Mouse (Mus musculus) ES-Bruce4 (cell line): Measurements from ENCODE around the gene Gm10295. TPM values are rescaled to one million over a fixed set of nuclear protein-coding genes. Genes with fewer than 3 reads are reported as not detected.

ENCODE experiments used
- H3K27ac ChIP-seq: 2 replicates; pipeline ENCODE4 v1.5.1; 2012; ENCODE audit warnings: low read length, inconsistent platforms; ENCODE audit not compliant: insufficient read depth
- H3K27me3 ChIP-seq: 2 replicates; pipeline ENCODE4 v1.6.1; 2012; ENCODE audit warnings: mild to moderate bottlenecking, low read length, inconsistent platforms; ENCODE audit not compliant: control insufficient read depth, poor library complexity, insufficient read depth, severe bottlenecking
- H3K36me3 ChIP-seq: 2 replicates; pipeline ENCODE4 v1.6.1; 2012; ENCODE audit warnings: inconsistent platforms, mild to moderate bottlenecking, low read length, moderate library complexity; ENCODE audit not compliant: control insufficient read depth, poor library complexity, insufficient read depth, severe bottlenecking
- H3K4me1 ChIP-seq: one replicate; pipeline ENCODE4 v1.8.1; 2011; ENCODE audit warnings: low read length; ENCODE audit not compliant: control insufficient read depth, insufficient read depth
- H3K4me3 ChIP-seq: 2 replicates; pipeline ENCODE4 v1.5.1; 2011; ENCODE audit warnings: low read depth, mild to moderate bottlenecking, low read length
- H3K9ac ChIP-seq: 2 replicates; pipeline ENCODE4 v1.6.1; 2012; ENCODE audit warnings: low read depth, mild to moderate bottlenecking, inconsistent platforms; ENCODE audit not compliant: poor library complexity, severe bottlenecking
- H3K9me3 ChIP-seq: replicated peaks from 2 replicates; pipeline ENCODE4 v1.6.1; 2012; ENCODE audit warnings: mild to moderate bottlenecking, low read length, inconsistent platforms; ENCODE audit not compliant: control insufficient read depth, poor library complexity, insufficient read depth, severe bottlenecking
- CTCF ChIP-seq: IDR thresholded peaks from one replicate; pipeline ENCODE4 v1.8.1; 2011; ENCODE audit warnings: low read depth, low read length
- EP300 ChIP-seq: IDR thresholded peaks from 2 replicates; pipeline ENCODE4 v1.6.1; 2011; ENCODE audit warnings: low read depth, low read length; ENCODE audit not compliant: insufficient read depth
- POLR2A ChIP-seq: IDR thresholded peaks from one replicate; pipeline ENCODE4 v1.8.1; 2011; ENCODE audit warnings: low read length; ENCODE audit not compliant: insufficient read depth
- polyA plus RNA-seq: library from polyadenylated mRNA; stranded (reverse); fragments of >200 nt; gene quantifications from 2 replicates; pipeline ENCODE4 v1.2.4, GENCODE M21; 2011; ENCODE audit warnings: low read depth; ENCODE audit not compliant: missing spikeins, insufficient read depth, insufficient read length

Gm10295 gene
- polyA plus RNA-seq, 1 experiment: not detected

GRCm38 (mm10) chr7:71379826-71380825 is 28.8 kb upstream of the Gm10295 start:
- H3K4me3 ChIP-seq: no peak overlapping the region
- H3K27ac ChIP-seq: no peak overlapping the region

GRCm38 (mm10) chr7:71378812-71379760 is 27.8 kb upstream of the Gm10295 start:
- H3K9ac ChIP-seq: no peak overlapping the region
- no peaks in the 10 kb centered on the region for H3K27me3 ChIP-seq
- no peaks in the 10 kb centered on the region for H3K36me3 ChIP-seq
- no peaks in the 10 kb centered on the region for H3K9me3 ChIP-seq
- H3K27ac ChIP-seq: no peak overlapping the region
- H3K4me1 ChIP-seq: no peaks in the 10 kb centered on the region
- H3K4me3 ChIP-seq: no peak overlapping the region
- TF ChIP-seq POLR2A: no peak
- TF ChIP-seq CTCF: no peak
- TF ChIP-seq EP300: no peak

More at GRCm38 (mm10) chr7:71379826-71380825, 28.8 kb upstream of the Gm10295 start:
- no peaks in the 10 kb centered on the region for H3K27me3 ChIP-seq
- H3K36me3 ChIP-seq: no peaks in the 10 kb centered on the region
- TF ChIP-seq POLR2A (no peak), CTCF (no peak), EP300 (no peak)
- no peak overlapping the region for H3K9ac ChIP-seq
- H3K9me3 ChIP-seq: no peaks in the 10 kb centered on the region
- no peaks in the 10 kb centered on the region for H3K4me1 ChIP-seq

- Histone ChIP-seq H3K9ac (no peak overlapping the region), H3K4me3 (no peak overlapping the region), H3K9me3 (no peaks in the 10 kb centered on the region), H3K36me3 (no peaks in the 10 kb centered on the region), H3K27me3 (no peaks in the 10 kb centered on the region), H3K27ac (no peak overlapping the region), H3K4me1 (no peaks in the 10 kb centered on the region)
- TF ChIP-seq EP300 (no peak), POLR2A (no peak), CTCF (no peak)
These were observed 26.7 kb upstream of the Gm10295 start for GRCm38 (mm10) chr7:71377983-71378382.

GRCm38 (mm10) chr7:71374059-71374458 is 22.8 kb upstream of the Gm10295 start:
- Histone ChIP-seq H3K4me1 (no peaks in the 10 kb centered on the region), H3K36me3 (no peaks in the 10 kb centered on the region), H3K27me3 (no peaks in the 10 kb centered on the region), H3K9ac (no peak overlapping the region), H3K27ac (no peak overlapping the region), H3K4me3 (no peak overlapping the region), H3K9me3 (no peaks in the 10 kb centered on the region)
- TF ChIP-seq POLR2A (no peak), CTCF (no peak), EP300 (no peak)

GRCm38 (mm10) chr7:71371916-71372315 is 20.6 kb upstream of the Gm10295 start:
- Histone ChIP-seq H3K9me3 (no peaks in the 10 kb centered on the region), H3K27ac (no peak overlapping the region), H3K27me3 (no peaks in the 10 kb centered on the region), H3K36me3 (no peaks in the 10 kb centered on the region), H3K4me1 (no peaks in the 10 kb centered on the region), H3K9ac (no peak overlapping the region), H3K4me3 (no peak overlapping the region)
- TF ChIP-seq POLR2A (no peak), CTCF (no peak), EP300 (no peak)
